Mouse (Mus musculus): Measurements from ENCODE around the gene Olfr488. TPM values are rescaled to one million over a fixed set of nuclear protein-coding genes. Genes with fewer than 3 reads are reported as not detected.
"Not testable (repeated sequence)": the region's sequence is repeated elsewhere in the genome, so short reads cannot be mapped to it uniquely, and the experiment has no call there.

Olfr488 gene
- polyA plus RNA-seq (2015; fragmentation: Nextera tagmentation; extraction: Ambion mirVana): not detected in 2 replicates

DNA sequence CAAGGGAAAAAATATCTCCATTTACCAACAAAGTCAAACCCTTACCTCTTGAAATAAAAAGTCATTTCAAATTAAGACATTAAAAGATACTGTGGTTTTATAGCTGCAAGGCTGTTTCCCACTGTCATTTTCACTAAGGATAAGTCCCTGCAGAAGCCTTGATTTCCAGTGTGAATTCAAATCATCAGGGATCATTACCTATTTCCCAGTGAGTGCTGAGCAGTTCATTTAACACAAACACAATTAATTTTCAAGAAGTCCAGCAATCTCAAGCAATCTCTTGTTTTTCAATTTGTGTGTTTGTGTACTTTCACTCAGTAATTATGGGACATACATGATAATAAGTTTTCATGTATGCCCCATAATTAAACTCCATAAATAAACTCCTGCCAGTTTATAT is at the start of gene Olfr488:
Gene Olfr488, minus strand, starts transcription at position 101 of the 400 bp plus-strand sequence.
- H3K4me1 ChIP-seq (replicated peaks): no peaks in the 10 kb centered on the region
- no peaks in the 10 kb centered on the region for H3K36me3 ChIP-seq
- H3K4me3 ChIP-seq: no peak within 1 kb of the TSS
- H3K4me2 ChIP-seq: no peak within 1 kb of the TSS
- H3K27ac ChIP-seq: no peak within 1 kb of the TSS
- H3K9me3 ChIP-seq (replicated peaks): peaks cover 3% of the 10 kb centered on the region; the same call in 1 of the 2 replicates
- ATAC-seq (replicated peaks; ENCODE audit: insufficient number of reproducible peaks, insufficient read depth, low FRiP score, low read depth): no peak
- no peaks in the 10 kb centered on the region for H3K27me3 ChIP-seq
- H3K9ac ChIP-seq: no peak within 1 kb of the TSS

GRCm38 (mm10) chr7:108288834-108289233 is 30.7 kb upstream of the Olfr488 start, which contains the start of gene Olfr490:
Gene Olfr490 (minus strand): TSS chr7:108288934.
- no peaks in the 10 kb centered on the region for H3K4me1 ChIP-seq (replicated peaks)
- H3K27ac ChIP-seq: no peak within 1 kb of the TSS
- ATAC-seq (replicated peaks; ENCODE audit: insufficient number of reproducible peaks, insufficient read depth, low FRiP score, low read depth): no peak
- no peaks in the 10 kb centered on the region for H3K9me3 ChIP-seq (replicated peaks)
- H3K4me2 ChIP-seq: no peak within 1 kb of the TSS
- no peaks in the 10 kb centered on the region for H3K27me3 ChIP-seq
- no peaks in the 10 kb centered on the region for H3K36me3 ChIP-seq
- no peak within 1 kb of the TSS for H3K4me3 ChIP-seq
- no peak within 1 kb of the TSS for H3K9ac ChIP-seq

- 70% methylated on average over 3 of the region's 3 CpGs for WGBS
- H3K9ac ChIP-seq: no peak overlapping the region
- H3K4me3 ChIP-seq: no peak overlapping the region
- H3K9me3 ChIP-seq (replicated peaks): no peaks in the 10 kb centered on the region
- no peak for ATAC-seq (replicated peaks; ENCODE audit: insufficient number of reproducible peaks, insufficient read depth, low FRiP score, low read depth)
- no peaks in the 10 kb centered on the region for H3K27me3 ChIP-seq
- no peaks in the 10 kb centered on the region for H3K4me1 ChIP-seq (replicated peaks)
- no peak overlapping the region for H3K4me2 ChIP-seq
- no peak overlapping the region for H3K27ac ChIP-seq
- H3K36me3 ChIP-seq: no peaks in the 10 kb centered on the region
These were observed 24.6 kb downstream of the Olfr488 start for GRCm38 (mm10) chr7:108233551-108233950.

DNA sequence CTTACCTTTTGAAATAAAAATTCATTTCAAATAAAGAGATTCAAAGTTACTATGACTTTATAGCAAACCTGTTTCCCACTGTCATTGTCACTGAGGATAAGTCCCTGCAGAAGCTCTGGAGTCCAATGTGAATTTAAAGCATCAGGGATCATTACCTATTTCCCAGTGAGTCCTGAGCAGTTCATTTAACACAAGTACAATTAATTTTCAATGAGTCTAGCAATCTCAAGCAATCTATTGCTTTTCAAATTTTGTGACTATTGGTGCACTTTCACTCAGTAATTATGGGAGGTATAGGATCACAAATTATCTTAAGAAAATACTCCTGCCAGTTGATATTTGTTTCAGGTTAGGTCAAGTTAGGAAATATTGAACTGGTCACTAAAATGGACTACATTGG is 43.6 kb downstream of the Olfr488 start, which contains the start of gene Olfr487:
Gene Olfr487, minus strand, starts transcription at position 101 of the 400 bp plus-strand sequence.
- not testable (repeated sequence) for H3K27me3 ChIP-seq; ATAC-seq (replicated peaks; ENCODE audit: insufficient number of reproducible peaks, insufficient read depth, low FRiP score, low read depth); H3K27ac ChIP-seq

More for the DNA sequence above, 43.6 kb downstream of the Olfr488 start, which contains the start of gene Olfr487:
- not testable (repeated sequence) for H3K4me2 ChIP-seq; H3K4me1 ChIP-seq (replicated peaks); H3K9me3 ChIP-seq (replicated peaks); H3K4me3 ChIP-seq; H3K36me3 ChIP-seq; H3K9ac ChIP-seq

Other genes starting within 250 kb of the Olfr488 start
- gene Olfr478, start 224.4 kb downstream of the Olfr488 start, polyA plus RNA-seq (2015; fragmentation: Nextera tagmentation; extraction: Ambion mirVana): not detected in 2 replicates
- not detected in 2 replicates for gene Olfr479, start 207.7 kb downstream of the Olfr488 start, polyA plus RNA-seq (2015; fragmentation: Nextera tagmentation; extraction: Ambion mirVana)
- not detected in 2 replicates for gene Olfr480, start 191.0 kb downstream of the Olfr488 start, polyA plus RNA-seq (2015; fragmentation: Nextera tagmentation; extraction: Ambion mirVana)
- not detected in 2 replicates for gene Olfr481, start 178.5 kb downstream of the Olfr488 start, polyA plus RNA-seq (2015; fragmentation: Nextera tagmentation; extraction: Ambion mirVana)
- gene Olfr482, start 160.8 kb downstream of the Olfr488 start, polyA plus RNA-seq (2015; fragmentation: Nextera tagmentation; extraction: Ambion mirVana): 0.08 TPM in 1 of 2 replicates, not detected in the other
- not detected in 2 replicates for gene Olfr483, start 157.5 kb downstream of the Olfr488 start, polyA plus RNA-seq (2015; fragmentation: Nextera tagmentation; extraction: Ambion mirVana)
- gene Olfr484, start 130.9 kb downstream of the Olfr488 start, polyA plus RNA-seq (2015; fragmentation: Nextera tagmentation; extraction: Ambion mirVana): not detected in 2 replicates
- not detected in 2 replicates for gene Olfr485, start 98.5 kb downstream of the Olfr488 start, polyA plus RNA-seq (2015; fragmentation: Nextera tagmentation; extraction: Ambion mirVana)
- gene Olfr486, start 85.6 kb downstream of the Olfr488 start, polyA plus RNA-seq (2015; fragmentation: Nextera tagmentation; extraction: Ambion mirVana): not detected in 2 replicates
- not detected in 2 replicates for gene Olfr487, start 43.7 kb downstream of the Olfr488 start, polyA plus RNA-seq (2015; fragmentation: Nextera tagmentation; extraction: Ambion mirVana)
- not detected in 2 replicates for gene Olfr490, start 30.6 kb upstream of the Olfr488 start, polyA plus RNA-seq (2015; fragmentation: Nextera tagmentation; extraction: Ambion mirVana)
- gene Olfr491, start 55.1 kb upstream of the Olfr488 start, polyA plus RNA-seq (2015; fragmentation: Nextera tagmentation; extraction: Ambion mirVana): not detected in 2 replicates
- gene Olfr492, start 65.3 kb upstream of the Olfr488 start, polyA plus RNA-seq (2015; fragmentation: Nextera tagmentation; extraction: Ambion mirVana): not detected in 2 replicates
- gene Olfr493, start 88.6 kb upstream of the Olfr488 start, polyA plus RNA-seq (2015; fragmentation: Nextera tagmentation; extraction: Ambion mirVana): not detected in 2 replicates
- not detected in 2 replicates for gene Olfr494, start 107.0 kb upstream of the Olfr488 start, polyA plus RNA-seq (2015; fragmentation: Nextera tagmentation; extraction: Ambion mirVana)
- not detected in 2 replicates for gene Olfr495, start 134.8 kb upstream of the Olfr488 start, polyA plus RNA-seq (2015; fragmentation: Nextera tagmentation; extraction: Ambion mirVana)
- not detected in 2 replicates for gene Olfr497, start 162.1 kb upstream of the Olfr488 start, polyA plus RNA-seq (2015; fragmentation: Nextera tagmentation; extraction: Ambion mirVana)
- not detected in 2 replicates for gene Olfr498, start 207.0 kb upstream of the Olfr488 start, polyA plus RNA-seq (2015; fragmentation: Nextera tagmentation; extraction: Ambion mirVana)